Mouse (Mus musculus): ENCODE results near the gene Sema5a. TPM values are rescaled to one million over a fixed set of nuclear protein-coding genes. Genes with fewer than 3 reads are reported as not detected.

Gene Sema5a
- polyA plus RNA-seq, 1 experiment from 2014 or later = 24.9 TPM

DNA sequence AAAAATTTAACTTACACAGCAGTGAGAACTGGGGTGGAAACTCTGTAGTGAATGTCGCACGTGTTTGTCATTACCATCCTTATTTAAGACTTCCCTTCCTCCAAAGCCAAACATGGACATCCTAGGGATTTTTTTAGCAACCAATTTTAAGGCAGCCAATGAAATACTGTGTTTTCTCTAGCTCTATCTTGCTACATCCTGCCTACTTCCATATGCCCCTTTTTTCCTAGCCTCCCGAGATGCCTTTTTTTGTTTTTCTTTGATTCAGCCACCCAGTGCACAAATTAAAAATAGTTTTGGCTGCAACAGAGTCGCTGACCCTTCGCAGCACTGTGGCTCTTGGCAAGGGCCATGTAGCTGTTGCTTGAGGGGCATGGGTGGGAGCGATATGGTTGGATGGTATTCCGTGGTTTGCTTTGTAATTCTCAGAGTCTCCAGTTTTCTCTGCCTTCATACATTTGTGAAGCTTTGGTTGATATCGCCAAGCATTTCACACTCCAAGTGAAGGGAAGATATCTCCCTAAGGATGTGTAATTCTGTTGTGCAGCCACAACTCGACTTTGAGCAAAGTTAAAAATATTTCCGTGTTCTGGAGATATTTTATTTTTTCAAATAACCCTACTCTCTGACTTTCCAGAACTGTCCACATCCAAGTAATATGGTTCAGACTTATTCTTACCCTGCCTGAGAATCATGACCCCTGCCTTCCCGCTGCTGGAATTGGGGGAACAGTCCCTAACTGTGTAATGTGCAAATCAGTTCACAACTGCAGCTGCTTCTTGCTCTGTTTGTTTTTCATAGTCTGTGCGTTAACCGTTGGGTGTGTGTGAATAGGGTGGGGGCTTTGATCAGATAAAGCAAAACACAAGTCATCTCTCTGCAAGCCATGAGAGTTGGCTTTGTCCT is 188.6 kb downstream of the Sema5a start:
- WGBS = 70% methylated on average over 13 of the region's 13 CpGs
- no peak for ATAC-seq (replicated peaks; ENCODE audit: low FRiP score, low TSS enrichment, low read depth)
- H3K9me3 ChIP-seq (ENCODE audit: control insufficient read depth, low read length) = no peaks in the 10 kb centered on the region
- no peaks in the 10 kb centered on the region; the same call in 1 of the 2 replicates for H3K4me1 ChIP-seq (replicated peaks; ENCODE audit: control insufficient read depth, insufficient read depth, low read length)
- no peaks in the 10 kb centered on the region for H3K27me3 ChIP-seq (replicated peaks; ENCODE audit: control insufficient read depth, insufficient read depth, low read length)
- no peak overlapping the region for H3K27ac ChIP-seq (ENCODE audit: low read depth)
- H3K9ac ChIP-seq (ENCODE audit: low read length) = no peak overlapping the region
- no peak for DNase-seq (ENCODE audit: low spot score)
- H3K4me2 ChIP-seq (ENCODE audit: low read length) = no peak overlapping the region
- no peak overlapping the region for H3K4me3 ChIP-seq (ENCODE audit: low read depth, low read length)
- no peaks in the 10 kb centered on the region for H3K36me3 ChIP-seq (ENCODE audit: control insufficient read depth, insufficient read depth, low read length)

GRCm38 (mm10) chr15:32433833-32434155 is 189.2 kb downstream of the Sema5a start:
- DNase-seq (ENCODE audit: low spot score) = no peak
- no peaks in the 10 kb centered on the region for H3K36me3 ChIP-seq (ENCODE audit: control insufficient read depth, insufficient read depth, low read length)
- H3K4me3 ChIP-seq (ENCODE audit: low read depth, low read length) = no peak overlapping the region
- no peak overlapping the region for H3K27ac ChIP-seq (ENCODE audit: low read depth)
- no peaks in the 10 kb centered on the region for H3K9me3 ChIP-seq (ENCODE audit: control insufficient read depth, low read length)
- no peak overlapping the region for H3K4me2 ChIP-seq (ENCODE audit: low read length)
- no peaks in the 10 kb centered on the region for H3K27me3 ChIP-seq (replicated peaks; ENCODE audit: control insufficient read depth, insufficient read depth, low read length)
- ATAC-seq (replicated peaks; ENCODE audit: low FRiP score, low TSS enrichment, low read depth) = no peak
- no peak overlapping the region for H3K9ac ChIP-seq (ENCODE audit: low read length)
- H3K4me1 ChIP-seq (replicated peaks; ENCODE audit: control insufficient read depth, insufficient read depth, low read length) = no peaks in the 10 kb centered on the region; the same call in 1 of the 2 replicates

DNA sequence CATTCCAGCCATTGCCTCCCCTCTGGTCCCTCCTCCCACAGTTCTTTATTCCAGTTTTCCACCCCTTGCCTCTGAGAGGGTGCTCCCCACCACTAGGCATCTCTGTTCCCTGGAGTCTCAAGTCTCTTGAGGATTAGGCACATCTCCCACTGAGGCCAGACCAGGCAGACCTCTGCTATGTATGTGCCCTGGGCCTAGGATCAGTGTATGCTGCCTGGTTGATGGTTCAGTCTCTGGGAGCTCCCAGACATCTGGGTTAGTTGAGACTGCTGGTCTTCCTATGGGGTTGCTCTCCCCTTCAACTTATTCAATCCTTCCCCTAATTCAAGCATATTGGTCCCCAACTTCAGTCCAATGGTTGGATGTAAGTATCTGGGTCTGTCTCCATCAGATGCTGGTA is 189.7 kb downstream of the Sema5a start:
- H3K9me3 ChIP-seq (ENCODE audit: control insufficient read depth, low read length) = no peaks in the 10 kb centered on the region
- no peak overlapping the region for H3K4me2 ChIP-seq (ENCODE audit: low read length)
- ATAC-seq (replicated peaks; ENCODE audit: low FRiP score, low TSS enrichment, low read depth) (no peak), DNase-seq (ENCODE audit: low spot score) (no peak)
- H3K27me3 ChIP-seq (replicated peaks; ENCODE audit: control insufficient read depth, insufficient read depth, low read length) = no peaks in the 10 kb centered on the region
- no peak overlapping the region for H3K9ac ChIP-seq (ENCODE audit: low read length)
- no peak overlapping the region for H3K4me3 ChIP-seq (ENCODE audit: low read depth, low read length)
- H3K27ac ChIP-seq (ENCODE audit: low read depth) = no peak overlapping the region
- no peaks in the 10 kb centered on the region for H3K36me3 ChIP-seq (ENCODE audit: control insufficient read depth, insufficient read depth, low read length)
- no peaks in the 10 kb centered on the region; the same call in 1 of the 2 replicates for H3K4me1 ChIP-seq (replicated peaks; ENCODE audit: control insufficient read depth, insufficient read depth, low read length)

- Histone ChIP-seq H3K27ac (ENCODE audit: low read depth) (no peak overlapping the region), H3K4me3 (ENCODE audit: low read depth, low read length) (no peak overlapping the region), H3K36me3 (ENCODE audit: control insufficient read depth, insufficient read depth, low read length) (no peaks in the 10 kb centered on the region), H3K9ac (ENCODE audit: low read length) (no peak overlapping the region), H3K4me1 (replicated peaks; ENCODE audit: control insufficient read depth, insufficient read depth, low read length) (no peaks in the 10 kb centered on the region; the same call in 1 of the 2 replicates), H3K4me2 (ENCODE audit: low read length) (no peak overlapping the region), H3K9me3 (ENCODE audit: control insufficient read depth, low read length) (no peaks in the 10 kb centered on the region), H3K27me3 (replicated peaks; ENCODE audit: control insufficient read depth, insufficient read depth, low read length) (no peaks in the 10 kb centered on the region)
- WGBS = 24% methylated on average over 6 of the region's 6 CpGs
- ATAC-seq (replicated peaks; ENCODE audit: low FRiP score, low TSS enrichment, low read depth) = no peak
- DNase-seq (ENCODE audit: low spot score) = peak; percentile 73
These were observed 193.0 kb downstream of the Sema5a start for GRCm38 (mm10) chr15:32437654-32438053.

DNA sequence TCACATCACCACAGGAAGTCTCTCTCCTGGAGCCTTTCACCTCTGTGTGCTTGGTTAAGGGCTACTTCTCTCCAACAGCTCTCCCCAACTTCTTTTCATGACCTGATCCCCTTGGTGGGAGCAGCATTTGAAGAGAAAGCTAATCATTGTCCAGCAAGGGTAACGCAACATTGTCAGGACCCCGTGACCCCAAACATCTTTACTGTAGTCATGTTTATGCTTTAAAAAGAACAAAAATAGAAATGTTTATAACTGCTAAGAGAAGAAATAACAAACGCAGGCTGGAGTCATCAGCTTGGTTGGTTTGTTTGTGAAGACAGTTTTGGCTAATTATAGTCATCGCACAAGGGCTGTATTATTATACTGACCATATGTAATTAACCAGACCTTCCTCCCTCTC is 198.1 kb downstream of the Sema5a start:
- no peak for DNase-seq (ENCODE audit: low spot score)
- no peak for ATAC-seq (replicated peaks; ENCODE audit: low FRiP score, low TSS enrichment, low read depth)
- Histone ChIP-seq H3K27ac (ENCODE audit: low read depth) (no peak overlapping the region), H3K36me3 (ENCODE audit: control insufficient read depth, insufficient read depth, low read length) (no peaks in the 10 kb centered on the region), H3K9me3 (ENCODE audit: control insufficient read depth, low read length) (no peaks in the 10 kb centered on the region), H3K4me2 (ENCODE audit: low read length) (no peak overlapping the region), H3K9ac (ENCODE audit: low read length) (no peak overlapping the region), H3K4me3 (ENCODE audit: low read depth, low read length) (no peak overlapping the region), H3K4me1 (replicated peaks; ENCODE audit: control insufficient read depth, insufficient read depth, low read length) (peaks cover 4% of the 10 kb centered on the region; the same call in 1 of the 2 replicates), H3K27me3 (replicated peaks; ENCODE audit: control insufficient read depth, insufficient read depth, low read length) (no peaks in the 10 kb centered on the region)
- 63% methylated on average over 4 of the region's 4 CpGs for WGBS

DNA sequence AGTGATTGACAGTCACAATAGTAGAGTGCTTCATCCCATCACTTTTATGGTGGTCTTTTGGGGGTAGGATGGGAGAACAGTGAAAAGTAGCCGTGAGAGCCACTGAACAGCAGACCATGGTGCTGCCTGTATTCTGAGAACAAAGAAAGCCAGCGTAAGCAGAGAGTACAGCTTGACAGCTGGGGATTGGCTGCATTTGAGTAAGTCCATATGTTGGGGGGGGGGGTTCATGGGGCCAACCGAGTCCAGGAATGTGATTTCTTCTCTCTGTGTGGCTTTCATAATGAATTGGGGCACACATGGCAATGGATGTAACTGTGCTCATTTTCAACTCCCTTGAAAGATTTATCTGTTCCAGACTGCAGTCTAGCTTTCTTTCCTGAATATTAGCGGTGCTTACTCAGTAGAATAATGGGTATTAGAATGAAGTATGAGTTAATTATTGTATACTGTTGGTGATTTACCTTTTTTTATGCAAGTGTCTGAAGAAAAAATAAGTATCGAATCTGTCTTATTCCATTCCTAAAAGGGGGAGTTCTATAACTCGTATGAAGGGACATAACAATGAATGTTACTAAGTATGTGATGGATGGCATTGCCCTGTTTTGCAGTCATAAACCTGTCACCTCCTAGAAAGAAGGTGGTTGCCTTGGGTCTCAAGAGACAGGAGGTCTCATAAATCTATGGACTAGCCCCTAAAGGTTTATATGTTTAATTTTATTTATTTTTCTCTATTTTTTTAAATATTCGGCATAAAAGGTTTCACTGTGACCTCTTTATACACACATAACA is 203.1 kb downstream of the Sema5a start:
- Histone ChIP-seq H3K27me3 (replicated peaks; ENCODE audit: control insufficient read depth, insufficient read depth, low read length) (no peaks in the 10 kb centered on the region), H3K9ac (ENCODE audit: low read length) (no peak overlapping the region), H3K4me2 (ENCODE audit: low read length) (no peak overlapping the region), H3K4me1 (replicated peaks; ENCODE audit: control insufficient read depth, insufficient read depth, low read length) (peaks cover 4% of the 10 kb centered on the region; the same call in 1 of the 2 replicates), H3K9me3 (ENCODE audit: control insufficient read depth, low read length) (no peaks in the 10 kb centered on the region), H3K36me3 (ENCODE audit: control insufficient read depth, insufficient read depth, low read length) (no peaks in the 10 kb centered on the region), H3K27ac (ENCODE audit: low read depth) (no peak overlapping the region), H3K4me3 (ENCODE audit: low read depth, low read length) (no peak overlapping the region)
- WGBS = 43% methylated on average over 7 of the region's 7 CpGs
- ATAC-seq (replicated peaks; ENCODE audit: low FRiP score, low TSS enrichment, low read depth) (no peak), DNase-seq (ENCODE audit: low spot score) (no peak)

GRCm38 (mm10) chr15:32459046-32459445 is 214.4 kb downstream of the Sema5a start:
- Histone ChIP-seq H3K4me3 (ENCODE audit: low read depth, low read length) (no peak overlapping the region), H3K4me1 (replicated peaks; ENCODE audit: control insufficient read depth, insufficient read depth, low read length) (no peaks in the 10 kb centered on the region), H3K36me3 (ENCODE audit: control insufficient read depth, insufficient read depth, low read length) (no peaks in the 10 kb centered on the region), H3K9me3 (ENCODE audit: control insufficient read depth, low read length) (no peaks in the 10 kb centered on the region), H3K27me3 (replicated peaks; ENCODE audit: control insufficient read depth, insufficient read depth, low read length) (no peaks in the 10 kb centered on the region), H3K9ac (ENCODE audit: low read length) (no peak overlapping the region), H3K27ac (ENCODE audit: low read depth) (no peak overlapping the region), H3K4me2 (ENCODE audit: low read length) (no peak overlapping the region)
- no peak for ATAC-seq (replicated peaks; ENCODE audit: low FRiP score, low TSS enrichment, low read depth)
- WGBS = 75% methylated on average over 2 of the region's 2 CpGs
- no peak for DNase-seq (ENCODE audit: low spot score)

DNA sequence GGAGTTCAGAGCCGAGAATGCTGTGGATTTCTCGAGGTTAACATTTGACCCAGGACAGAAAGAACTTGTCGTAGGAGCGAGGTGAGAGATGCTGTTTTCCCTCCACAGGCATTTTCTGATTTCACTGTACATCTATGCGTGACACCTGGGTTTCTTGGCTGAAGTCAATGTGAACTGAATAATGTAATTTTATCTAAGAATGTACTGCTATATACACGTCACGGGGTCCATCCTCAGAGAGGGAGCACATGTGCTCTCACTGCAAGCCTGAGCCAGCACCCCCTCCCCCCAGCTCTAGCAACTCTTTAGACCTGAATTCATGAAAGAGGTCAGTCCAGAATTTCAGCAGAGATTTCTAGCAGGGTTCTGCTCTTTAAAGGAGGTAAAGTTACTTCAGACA is 215.6 kb downstream of the Sema5a start:
- WGBS = 68% methylated on average over 7 of the region's 7 CpGs
- DNase-seq (ENCODE audit: low spot score) (no peak), ATAC-seq (replicated peaks; ENCODE audit: low FRiP score, low TSS enrichment, low read depth) (no peak)
- Histone ChIP-seq H3K36me3 (ENCODE audit: control insufficient read depth, insufficient read depth, low read length) (no peaks in the 10 kb centered on the region), H3K4me2 (ENCODE audit: low read length) (no peak overlapping the region), H3K27me3 (replicated peaks; ENCODE audit: control insufficient read depth, insufficient read depth, low read length) (no peaks in the 10 kb centered on the region), H3K27ac (ENCODE audit: low read depth) (no peak overlapping the region), H3K9ac (ENCODE audit: low read length) (no peak overlapping the region), H3K9me3 (ENCODE audit: control insufficient read depth, low read length) (no peaks in the 10 kb centered on the region), H3K4me1 (replicated peaks; ENCODE audit: control insufficient read depth, insufficient read depth, low read length) (no peaks in the 10 kb centered on the region), H3K4me3 (ENCODE audit: low read depth, low read length) (no peak overlapping the region)

Data from intestine, embryonic 14.5 days (tissue).